Mouse (Mus musculus): ENCODE measurements around the gene Vangl1. TPM values are rescaled to one million over a fixed set of nuclear protein-coding genes. Genes with fewer than 3 reads are reported as not detected.

The Vangl1 gene
- polyA plus RNA-seq, 1 experiment from 2014 or later, result 9.0 TPM

DNA sequence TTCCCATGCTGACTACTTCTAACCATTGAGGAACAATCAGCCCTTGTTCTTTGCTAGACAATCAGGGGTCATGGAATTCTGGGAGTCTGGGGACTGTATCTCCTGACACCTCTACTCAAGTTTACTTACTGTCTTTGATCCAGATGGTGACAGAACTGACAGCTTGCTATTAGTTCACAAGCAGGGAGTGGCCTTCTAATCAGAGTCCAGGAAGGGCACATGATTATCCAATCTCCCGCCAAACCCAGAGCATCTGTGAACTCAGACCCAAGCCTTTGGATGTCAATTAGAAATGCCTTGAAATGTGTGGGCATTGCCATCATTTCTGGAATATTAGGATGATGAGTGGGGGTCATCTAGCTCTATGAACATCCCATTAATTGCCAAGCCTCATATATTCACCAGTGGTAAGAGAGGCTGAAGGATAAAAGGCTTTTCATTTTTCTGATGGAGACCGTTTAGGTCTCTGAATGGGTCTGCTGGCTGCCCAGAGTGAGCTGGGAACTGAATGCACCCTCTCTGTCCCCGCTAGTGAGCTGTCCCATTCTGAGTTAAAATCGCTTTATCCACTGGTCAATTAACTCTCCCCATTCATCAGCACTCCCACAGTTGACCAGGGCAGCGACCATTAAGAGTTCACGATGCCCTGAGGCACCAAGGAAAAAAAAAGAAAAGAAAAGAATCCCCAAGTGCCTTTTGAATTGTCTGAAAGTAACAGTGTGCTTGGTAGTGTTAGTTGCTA lies 58.7 kb downstream of the Vangl1 start:
- Histone ChIP-seq H3K9ac (no peak overlapping the region), H3K4me3 (replicated peaks; ENCODE audit: low read length) (no peak overlapping the region), H3K4me2 (replicated peaks) (no peak overlapping the region), H3K4me1 (replicated peaks; ENCODE audit: control insufficient read depth, insufficient read depth, low read length) (no peaks in the 10 kb centered on the region; the same call in 1 of the 2 replicates), H3K27ac (no peak overlapping the region), H3K36me3 (replicated peaks; ENCODE audit: control insufficient read depth, insufficient read depth) (no peaks in the 10 kb centered on the region), H3K9me3 (ENCODE audit: control insufficient read depth, low read length) (no peaks in the 10 kb centered on the region), H3K27me3 (ENCODE audit: control insufficient read depth, insufficient read depth, low read length) (no peaks in the 10 kb centered on the region)
- ATAC-seq (ENCODE audit: low FRiP score), result no peak
- no peak for DNase-seq (ENCODE audit: low spot score)
- WGBS, result 22% methylated on average over 6 of the region's 6 CpGs

DNA sequence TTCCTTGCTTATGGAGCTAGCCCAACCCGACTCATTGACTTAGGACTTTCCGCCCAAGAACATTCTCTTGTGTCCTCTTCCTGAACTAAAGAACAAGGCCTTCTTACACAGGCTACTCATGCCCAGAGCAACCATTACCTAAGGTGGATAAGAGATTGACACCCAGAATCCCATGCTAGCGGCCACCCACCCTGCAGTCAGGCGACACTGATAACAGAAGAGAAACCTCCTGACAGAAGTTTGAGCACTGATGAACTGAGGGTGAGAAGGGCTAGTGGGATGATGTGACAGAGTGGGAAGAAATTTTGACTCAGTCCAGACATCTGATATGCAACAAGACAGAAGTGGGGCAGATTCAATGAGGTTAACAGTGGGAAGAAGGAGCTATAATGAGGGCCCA lies 60.1 kb downstream of the Vangl1 start:
- Histone ChIP-seq H3K4me2 (replicated peaks) (no peak overlapping the region), H3K4me3 (replicated peaks; ENCODE audit: low read length) (no peak overlapping the region)

DNA sequence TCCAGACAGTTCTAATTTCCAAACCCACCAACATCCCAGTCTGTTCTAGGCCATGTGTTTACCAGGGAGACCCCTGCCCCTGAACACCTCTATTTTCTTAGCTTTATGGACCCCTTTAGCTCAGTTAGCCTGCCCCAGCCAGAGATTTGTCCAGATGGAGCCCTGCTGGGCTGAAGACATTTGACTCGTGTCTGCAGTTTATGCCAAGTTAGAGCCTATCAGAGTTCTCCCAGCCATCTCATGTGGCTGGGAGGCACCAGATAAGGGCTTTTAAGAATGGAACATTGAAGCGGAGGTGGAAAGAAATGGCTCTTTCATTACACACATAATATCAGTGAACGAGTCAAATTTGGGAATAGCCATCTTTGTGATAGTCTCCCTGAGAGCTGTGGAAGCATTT lies 61.0 kb downstream of the Vangl1 start:
- no peaks in the 10 kb centered on the region for H3K9me3 ChIP-seq (ENCODE audit: control insufficient read depth, low read length)
- H3K9ac ChIP-seq, result no peak overlapping the region
- no peaks in the 10 kb centered on the region for H3K36me3 ChIP-seq (replicated peaks; ENCODE audit: control insufficient read depth, insufficient read depth)
- no peak for ATAC-seq (ENCODE audit: low FRiP score)
- WGBS, result 88% methylated on average over 3 of the region's 3 CpGs
- no peaks in the 10 kb centered on the region for H3K27me3 ChIP-seq (ENCODE audit: control insufficient read depth, insufficient read depth, low read length)
- H3K4me2 ChIP-seq (replicated peaks), result no peak overlapping the region
- no peak for DNase-seq (ENCODE audit: low spot score)
- no peak overlapping the region for H3K4me3 ChIP-seq (replicated peaks; ENCODE audit: low read length)
- H3K27ac ChIP-seq, result no peak overlapping the region
- no peaks in the 10 kb centered on the region; the same call in 1 of the 2 replicates for H3K4me1 ChIP-seq (replicated peaks; ENCODE audit: control insufficient read depth, insufficient read depth, low read length)

More for the DNA sequence above, 60.1 kb downstream of the Vangl1 start:
- Histone ChIP-seq H3K27ac (no peak overlapping the region), H3K9ac (no peak overlapping the region), H3K36me3 (replicated peaks; ENCODE audit: control insufficient read depth, insufficient read depth) (no peaks in the 10 kb centered on the region), H3K4me1 (replicated peaks; ENCODE audit: control insufficient read depth, insufficient read depth, low read length) (no peaks in the 10 kb centered on the region; the same call in 1 of the 2 replicates), H3K9me3 (ENCODE audit: control insufficient read depth, low read length) (no peaks in the 10 kb centered on the region), H3K27me3 (ENCODE audit: control insufficient read depth, insufficient read depth, low read length) (no peaks in the 10 kb centered on the region)
- no peak for ATAC-seq (ENCODE audit: low FRiP score)
- DNase-seq (ENCODE audit: low spot score), result no peak
- 95% methylated on average over 4 of the region's 4 CpGs for WGBS

DNA sequence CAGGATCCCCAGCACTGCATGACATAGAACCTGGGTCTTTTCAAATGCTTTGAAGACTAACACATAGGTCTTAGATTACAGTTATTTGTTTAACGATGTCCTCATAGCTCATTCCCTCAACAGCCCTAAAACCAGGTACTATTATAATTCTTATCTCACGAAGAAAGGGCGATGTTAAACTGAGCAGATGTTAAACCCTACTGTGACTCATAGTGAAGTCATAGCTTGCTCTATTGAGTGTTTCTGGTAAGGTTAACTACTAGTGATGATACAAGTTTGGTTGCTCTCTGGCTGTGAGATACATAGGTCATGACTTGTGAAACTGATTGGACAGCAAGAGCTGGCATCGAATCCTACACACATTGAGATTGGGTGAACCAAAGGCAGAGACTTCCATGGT lies 61.5 kb downstream of the Vangl1 start:
- no peaks in the 10 kb centered on the region for H3K36me3 ChIP-seq (replicated peaks; ENCODE audit: control insufficient read depth, insufficient read depth)
- 96% methylated on average over 4 of the region's 4 CpGs for WGBS
- no peaks in the 10 kb centered on the region; the same call in 1 of the 2 replicates for H3K4me1 ChIP-seq (replicated peaks; ENCODE audit: control insufficient read depth, insufficient read depth, low read length)
- H3K27ac ChIP-seq, result no peak overlapping the region
- no peak overlapping the region for H3K4me3 ChIP-seq (replicated peaks; ENCODE audit: low read length)
- ATAC-seq (ENCODE audit: low FRiP score) (no peak), DNase-seq (ENCODE audit: low spot score) (no peak)
- no peak overlapping the region for H3K4me2 ChIP-seq (replicated peaks)
- no peaks in the 10 kb centered on the region for H3K27me3 ChIP-seq (ENCODE audit: control insufficient read depth, insufficient read depth, low read length)
- no peak overlapping the region for H3K9ac ChIP-seq
- H3K9me3 ChIP-seq (ENCODE audit: control insufficient read depth, low read length), result no peaks in the 10 kb centered on the region

DNA sequence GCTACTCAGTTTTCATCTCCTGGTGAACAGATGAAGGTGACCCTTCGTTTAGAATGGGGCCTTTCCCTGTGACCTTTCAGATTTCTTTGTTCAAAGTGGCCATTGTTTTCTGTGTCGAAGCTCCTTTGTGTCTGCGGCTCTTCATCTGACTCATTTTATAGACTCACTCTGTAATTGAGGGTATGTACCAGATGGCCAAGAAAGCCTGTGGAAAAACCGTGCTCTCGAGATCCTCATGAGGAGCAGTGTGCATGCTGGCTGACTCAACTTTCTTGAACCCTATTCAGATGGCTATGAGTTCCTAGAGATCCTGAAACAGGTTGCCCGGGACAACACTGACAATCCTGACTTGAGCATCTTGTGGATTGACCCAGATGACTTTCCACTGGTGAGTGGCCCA lies 62.6 kb downstream of the Vangl1 start:
- H3K36me3 ChIP-seq (replicated peaks; ENCODE audit: control insufficient read depth, insufficient read depth), result no peaks in the 10 kb centered on the region
- no peak overlapping the region for H3K9ac ChIP-seq
- H3K4me2 ChIP-seq (replicated peaks), result no peak overlapping the region
- no peaks in the 10 kb centered on the region for H3K27me3 ChIP-seq (ENCODE audit: control insufficient read depth, insufficient read depth, low read length)
- DNase-seq (ENCODE audit: low spot score), result no peak
- no peaks in the 10 kb centered on the region for H3K9me3 ChIP-seq (ENCODE audit: control insufficient read depth, low read length)
- WGBS, result 29% methylated on average over 6 of the region's 6 CpGs
- no peak for ATAC-seq (ENCODE audit: low FRiP score)
- H3K4me1 ChIP-seq (replicated peaks; ENCODE audit: control insufficient read depth, insufficient read depth, low read length), result no peaks in the 10 kb centered on the region
- H3K4me3 ChIP-seq (replicated peaks; ENCODE audit: low read length), result no peak overlapping the region
- H3K27ac ChIP-seq, result no peak overlapping the region

DNA sequence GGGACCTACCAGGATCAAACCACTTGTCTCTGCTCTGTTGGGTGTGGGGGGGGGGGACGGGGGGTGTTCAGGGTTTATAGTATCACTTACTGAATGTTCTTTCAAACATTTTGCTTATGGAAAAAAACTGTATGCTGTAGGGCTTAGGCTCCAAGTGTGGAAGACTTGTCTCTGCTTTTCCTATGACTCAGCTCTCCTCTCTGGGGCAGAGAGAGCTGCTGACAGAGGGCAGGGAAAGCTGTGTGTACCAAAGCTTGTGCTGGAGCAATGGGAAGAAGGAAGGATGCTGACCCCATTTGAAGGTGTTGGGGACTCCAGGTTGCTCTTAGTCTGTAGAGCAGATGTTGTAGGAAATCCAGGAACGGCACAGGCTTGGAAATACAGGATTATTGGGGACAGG lies 63.0 kb downstream of the Vangl1 start:
- H3K27ac ChIP-seq, result no peak overlapping the region
- no peaks in the 10 kb centered on the region for H3K9me3 ChIP-seq (ENCODE audit: control insufficient read depth, low read length)
- no peak overlapping the region for H3K4me3 ChIP-seq (replicated peaks; ENCODE audit: low read length)
- no peak for ATAC-seq (ENCODE audit: low FRiP score)
- no peaks in the 10 kb centered on the region for H3K4me1 ChIP-seq (replicated peaks; ENCODE audit: control insufficient read depth, insufficient read depth, low read length)
- DNase-seq (ENCODE audit: low spot score), result no peak
- H3K4me2 ChIP-seq (replicated peaks), result no peak overlapping the region
- H3K9ac ChIP-seq, result no peak overlapping the region
- no peaks in the 10 kb centered on the region for H3K27me3 ChIP-seq (ENCODE audit: control insufficient read depth, insufficient read depth, low read length)
- WGBS, result 79% methylated on average over 2 of the region's 2 CpGs
- H3K36me3 ChIP-seq (replicated peaks; ENCODE audit: control insufficient read depth, insufficient read depth), result no peaks in the 10 kb centered on the region

DNA sequence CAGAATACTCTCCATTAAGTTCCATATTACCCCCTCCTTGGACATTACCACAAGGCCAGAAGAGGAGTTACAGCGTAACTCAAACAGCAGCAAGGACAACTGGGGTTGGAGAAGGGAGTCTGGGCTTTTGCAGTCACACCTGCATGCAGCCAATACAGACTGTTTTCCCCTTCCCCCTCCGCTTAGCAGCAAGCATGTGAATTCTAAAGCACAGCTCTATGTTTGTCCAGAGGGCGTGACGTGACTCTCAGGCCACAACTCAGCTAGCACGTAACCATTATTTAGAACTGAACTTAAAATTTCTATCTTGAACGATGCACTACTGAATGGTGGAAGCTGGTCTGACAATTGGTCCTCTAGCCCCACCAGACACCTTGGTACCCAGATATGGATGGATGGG lies 63.9 kb downstream of the Vangl1 start:
- Histone ChIP-seq H3K4me2 (replicated peaks) (no peak overlapping the region), H3K9me3 (ENCODE audit: control insufficient read depth, low read length) (no peaks in the 10 kb centered on the region), H3K27ac (no peak overlapping the region), H3K4me1 (replicated peaks; ENCODE audit: control insufficient read depth, insufficient read depth, low read length) (peaks cover 2% of the 10 kb centered on the region; the same call in 1 of the 2 replicates), H3K27me3 (ENCODE audit: control insufficient read depth, insufficient read depth, low read length) (no peaks in the 10 kb centered on the region), H3K4me3 (replicated peaks; ENCODE audit: low read length) (no peak overlapping the region), H3K36me3 (replicated peaks; ENCODE audit: control insufficient read depth, insufficient read depth) (no peaks in the 10 kb centered on the region), H3K9ac (no peak overlapping the region)
- DNase-seq (ENCODE audit: low spot score), result no peak
- no peak for ATAC-seq (ENCODE audit: low FRiP score)
- 84% methylated on average over 6 of the region's 6 CpGs for WGBS

DNA sequence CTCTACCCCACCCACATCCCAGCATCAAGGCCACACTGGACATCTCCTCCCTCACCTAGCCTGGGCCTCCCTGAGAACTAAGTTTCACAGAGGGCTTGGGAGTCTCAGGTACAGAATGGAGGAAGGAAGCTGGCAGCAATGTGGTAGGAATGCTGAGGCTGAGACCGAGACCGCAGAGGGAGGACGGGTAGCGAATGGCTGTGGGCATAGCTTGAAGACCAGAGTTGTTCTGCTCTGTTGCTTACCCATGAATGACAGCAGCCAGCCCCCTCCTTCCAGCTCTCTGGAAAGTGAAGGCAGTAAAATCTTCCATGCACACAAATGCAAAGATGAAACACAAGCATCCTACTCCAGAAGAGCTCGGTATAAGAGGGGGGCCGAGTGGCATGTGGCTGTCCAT lies 65.6 kb downstream of the Vangl1 start:
- no peak overlapping the region for H3K4me2 ChIP-seq (replicated peaks)
- no peak overlapping the region for H3K27ac ChIP-seq
- H3K36me3 ChIP-seq (replicated peaks; ENCODE audit: control insufficient read depth, insufficient read depth), result no peaks in the 10 kb centered on the region
- no peak overlapping the region for H3K4me3 ChIP-seq (replicated peaks; ENCODE audit: low read length)
- DNase-seq (ENCODE audit: low spot score), result no peak
- no peak overlapping the region for H3K9ac ChIP-seq
- WGBS, result 57% methylated on average over 6 of the region's 6 CpGs
- no peak for ATAC-seq (ENCODE audit: low FRiP score)
- H3K9me3 ChIP-seq (ENCODE audit: control insufficient read depth, low read length), result no peaks in the 10 kb centered on the region
- peaks cover 6% of the 10 kb centered on the region for H3K4me1 ChIP-seq (replicated peaks; ENCODE audit: control insufficient read depth, insufficient read depth, low read length)
- no peaks in the 10 kb centered on the region for H3K27me3 ChIP-seq (ENCODE audit: control insufficient read depth, insufficient read depth, low read length)

DNA sequence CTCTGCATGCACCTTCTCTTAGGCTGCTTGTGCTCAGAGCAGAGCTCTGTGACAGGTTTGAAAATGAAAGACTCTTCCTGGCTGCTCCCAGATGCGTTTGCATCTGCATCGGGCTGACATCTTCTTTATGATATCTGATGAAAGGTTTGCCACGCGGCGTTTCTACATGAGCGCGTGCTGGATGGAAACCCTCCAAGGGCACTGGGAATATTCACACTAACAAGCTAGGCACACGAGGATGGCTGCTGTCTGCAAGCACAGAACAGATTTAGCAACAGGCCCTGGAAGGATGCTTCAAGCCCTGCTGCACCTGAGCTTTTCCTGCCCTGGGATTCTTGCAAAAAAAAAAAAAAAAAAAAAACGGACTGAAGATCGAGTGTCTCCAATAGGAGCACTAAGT lies 67.3 kb downstream of the Vangl1 start:
- H3K27ac ChIP-seq, result peak overlapping the region; percentile 65
- no peak overlapping the region for H3K9ac ChIP-seq
- WGBS, result 49% methylated on average over 10 of the region's 10 CpGs
- H3K36me3 ChIP-seq (replicated peaks; ENCODE audit: control insufficient read depth, insufficient read depth), result no peaks in the 10 kb centered on the region
- ATAC-seq (ENCODE audit: low FRiP score) (no peak), DNase-seq (ENCODE audit: low spot score) (peak; percentile 45)
- no peak overlapping the region for H3K4me2 ChIP-seq (replicated peaks)
- H3K4me3 ChIP-seq (replicated peaks; ENCODE audit: low read length), result no peak overlapping the region
- H3K27me3 ChIP-seq (ENCODE audit: control insufficient read depth, insufficient read depth, low read length), result no peaks in the 10 kb centered on the region
- peaks cover 6% of the 10 kb centered on the region for H3K4me1 ChIP-seq (replicated peaks; ENCODE audit: control insufficient read depth, insufficient read depth, low read length)
- no peaks in the 10 kb centered on the region for H3K9me3 ChIP-seq (ENCODE audit: control insufficient read depth, low read length)
